Mouse (Mus musculus) embryonic facial prominence, embryonic 10.5 days (tissue): ENCODE measurements at regions not wholly inside any gene's neighbourhood (a gene's known extent, or its start where the extent isn't known, plus 50 kb on each side); places are given as distances from the start of the nearest gene placed in this dataset.

ENCODE experiments used
- DNase-seq: peaks from one replicate; pipeline ENCODE4 v3.0.0-alpha.2; 2017; ENCODE audit warnings: low spot score
- H3K27ac ChIP-seq: fragments of 300-500 bp; sonication (generic); replicated peaks from 2 replicates; pipeline ENCODE4 v1.5.1; 2016; ENCODE audit warnings: mild to moderate bottlenecking
- H3K27me3 ChIP-seq: fragments of 300-500 bp; sonication (generic); replicated peaks from 2 replicates; pipeline ENCODE4 v1.6.1; 2016; ENCODE audit warnings: low read depth, mild to moderate bottlenecking; ENCODE audit not compliant: poor library complexity, severe bottlenecking
- H3K36me3 ChIP-seq: fragments of 300-500 bp; sonication (generic); replicated peaks from 2 replicates; pipeline ENCODE4 v1.6.1; 2016; ENCODE audit warnings: mild to moderate bottlenecking, moderate library complexity
- H3K4me1 ChIP-seq: fragments of 300-500 bp; sonication (generic); 2 replicates; pipeline ENCODE4 v1.6.1; 2016
- H3K4me3 ChIP-seq: fragments of 300-500 bp; sonication (generic); 2 replicates; pipeline ENCODE4 v1.5.1; 2016; ENCODE audit warnings: mild to moderate bottlenecking, moderate library complexity
- H3K9me3 ChIP-seq: fragments of 300-500 bp; sonication (generic); 2 replicates; pipeline ENCODE4 v1.6.1; 2016; ENCODE audit warnings: mild to moderate bottlenecking
- WGBS: fragments of 180-500 bp; shearing (Covaris S2); methylation state at CpG from one replicate; pipeline ENCODE4 v1.1.7; 2016; 5-methylcytosine and 5-hydroxymethylcytosine counted together

DNA sequence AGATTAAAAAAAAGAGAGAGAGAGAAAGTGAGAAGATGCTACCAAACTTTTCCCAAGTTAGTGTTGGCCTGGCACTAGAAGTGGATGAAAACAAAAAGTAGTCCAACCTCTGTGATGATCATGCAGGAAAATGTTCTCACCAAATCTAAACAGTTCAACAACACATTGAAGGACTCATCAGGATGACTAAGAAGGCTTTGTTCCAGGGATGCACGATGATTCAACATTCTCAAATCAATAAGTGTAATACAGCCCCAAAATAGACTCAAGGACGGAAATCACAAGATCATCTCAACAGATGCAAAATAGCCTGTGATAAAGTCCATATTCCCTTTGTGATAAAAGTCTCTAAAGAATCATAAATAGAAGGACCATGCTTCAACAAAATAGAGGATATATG lies 106.3 kb downstream of the Cysltr2 start:
- Histone ChIP-seq H3K4me3 (no peak overlapping the region), H3K9me3 (no peaks in the 10 kb centered on the region), H3K4me1 (no peaks in the 10 kb centered on the region), H3K27me3 (no peaks in the 10 kb centered on the region), H3K36me3 (no peaks in the 10 kb centered on the region), H3K27ac (no peak overlapping the region)
- 86% methylated on average over 2 of the region's 2 CpGs for WGBS
- no peak for DNase-seq

DNA sequence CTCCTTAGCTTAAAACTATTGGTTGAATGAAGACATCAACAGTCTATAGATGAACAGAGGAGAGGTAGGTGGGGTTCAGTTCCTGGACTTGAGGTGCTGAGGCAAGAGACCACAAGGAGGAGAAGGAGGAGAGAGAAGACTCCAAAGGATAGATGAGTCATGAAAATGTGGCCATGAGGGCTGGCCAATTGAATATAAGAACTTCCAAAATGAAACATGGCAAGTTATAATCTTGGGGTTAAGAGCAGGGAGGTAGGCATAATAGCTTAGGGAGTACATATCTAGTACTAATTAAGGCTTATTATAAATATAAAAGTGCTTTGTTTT lies 109.9 kb downstream of the Cysltr2 start:
- no peak overlapping the region for H3K4me3 ChIP-seq
- H3K4me1 ChIP-seq: no peaks in the 10 kb centered on the region
- no peaks in the 10 kb centered on the region for H3K36me3 ChIP-seq
- no peak for DNase-seq
- H3K27ac ChIP-seq: no peak overlapping the region
- H3K9me3 ChIP-seq: no peaks in the 10 kb centered on the region
- H3K27me3 ChIP-seq: no peaks in the 10 kb centered on the region

DNA sequence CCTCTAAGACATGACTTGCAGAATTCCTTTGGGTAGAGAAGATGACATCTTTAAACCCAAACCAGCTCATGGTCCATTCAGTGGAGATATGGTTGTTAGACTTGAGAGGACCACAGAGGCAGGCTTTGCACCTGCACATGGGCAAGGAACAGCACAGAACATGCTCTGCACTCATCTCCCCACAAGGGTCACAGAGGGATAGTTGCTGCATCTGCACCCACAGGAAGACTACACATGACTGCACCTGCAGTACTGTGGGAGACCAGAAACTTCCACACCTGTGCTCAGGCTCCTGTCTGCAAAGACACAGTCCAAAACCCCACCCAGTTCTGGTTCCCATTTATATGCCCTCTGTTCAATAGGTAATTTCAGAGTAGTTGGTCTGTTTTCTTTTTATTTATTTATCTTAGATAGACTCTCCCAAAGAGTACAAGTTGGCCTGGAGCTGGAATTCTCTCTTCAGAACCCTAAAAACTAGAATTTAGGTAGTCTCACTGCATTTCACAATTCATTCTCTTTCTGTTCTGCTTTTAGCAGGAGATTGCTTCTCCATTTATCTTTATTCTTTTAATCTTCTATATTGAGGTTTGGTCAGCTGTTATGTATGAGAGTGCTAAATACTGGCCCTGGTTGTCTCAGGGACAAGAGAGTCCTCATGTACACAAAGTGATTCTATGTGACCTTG lies 110.4 kb downstream of the Cysltr2 start:
- no peaks in the 10 kb centered on the region for H3K27me3 ChIP-seq
- no peaks in the 10 kb centered on the region for H3K36me3 ChIP-seq
- DNase-seq: no peak
- H3K27ac ChIP-seq: no peak overlapping the region
- no peaks in the 10 kb centered on the region for H3K4me1 ChIP-seq
- H3K4me3 ChIP-seq: no peak overlapping the region
- H3K9me3 ChIP-seq: no peaks in the 10 kb centered on the region

DNA sequence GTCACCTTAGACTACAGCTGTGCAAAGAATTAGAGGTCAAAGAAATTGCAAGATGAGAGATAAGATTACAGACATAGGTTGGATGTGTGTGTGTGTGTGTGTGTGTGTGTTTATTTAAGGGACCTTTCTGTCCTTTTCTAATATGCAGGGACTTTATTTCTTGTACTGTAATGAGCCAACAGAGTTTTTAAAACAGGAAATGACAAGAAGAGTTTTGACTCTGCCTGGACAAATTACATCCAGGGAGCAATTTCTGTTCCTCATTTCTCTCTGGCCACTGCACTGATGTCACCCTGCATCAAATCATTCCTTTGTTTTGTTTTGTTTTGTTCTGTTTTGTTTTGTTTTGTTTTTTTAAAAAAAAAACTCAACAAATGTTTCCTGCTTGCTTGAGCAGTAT lies 115.3 kb downstream of the Cysltr2 start:
- no peak overlapping the region for H3K4me3 ChIP-seq
- H3K27ac ChIP-seq: no peak overlapping the region
- H3K27me3 ChIP-seq: no peaks in the 10 kb centered on the region
- H3K9me3 ChIP-seq: no peaks in the 10 kb centered on the region
- H3K4me1 ChIP-seq: no peaks in the 10 kb centered on the region
- H3K36me3 ChIP-seq: no peaks in the 10 kb centered on the region
- DNase-seq: no peak

DNA sequence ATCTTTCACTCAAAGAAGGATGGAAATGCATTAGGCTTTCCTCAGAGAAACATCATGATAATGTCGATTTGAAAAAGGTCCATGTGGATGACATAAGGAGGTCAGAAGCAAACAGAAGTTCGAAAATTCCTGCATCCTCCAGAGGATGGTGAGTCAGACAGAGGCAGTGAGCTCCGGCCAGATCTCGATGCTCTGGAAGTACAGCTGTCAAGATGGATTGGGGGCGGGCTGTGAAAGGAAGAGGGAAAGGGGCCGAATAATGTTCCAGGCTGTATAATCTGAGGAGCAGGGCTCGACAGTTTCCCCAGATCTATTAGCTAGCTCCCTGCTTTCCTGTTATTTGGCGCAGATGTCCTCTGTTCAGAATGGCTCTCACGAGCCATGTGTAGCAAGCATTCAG lies 116.6 kb downstream of the Cysltr2 start:
- no peaks in the 10 kb centered on the region for H3K9me3 ChIP-seq
- H3K4me3 ChIP-seq: no peak overlapping the region
- H3K4me1 ChIP-seq: no peaks in the 10 kb centered on the region
- no peaks in the 10 kb centered on the region for H3K27me3 ChIP-seq
- no peaks in the 10 kb centered on the region for H3K36me3 ChIP-seq
- WGBS: 73% methylated on average over 9 of the region's 9 CpGs
- H3K27ac ChIP-seq: no peak overlapping the region
- DNase-seq: no peak

DNA sequence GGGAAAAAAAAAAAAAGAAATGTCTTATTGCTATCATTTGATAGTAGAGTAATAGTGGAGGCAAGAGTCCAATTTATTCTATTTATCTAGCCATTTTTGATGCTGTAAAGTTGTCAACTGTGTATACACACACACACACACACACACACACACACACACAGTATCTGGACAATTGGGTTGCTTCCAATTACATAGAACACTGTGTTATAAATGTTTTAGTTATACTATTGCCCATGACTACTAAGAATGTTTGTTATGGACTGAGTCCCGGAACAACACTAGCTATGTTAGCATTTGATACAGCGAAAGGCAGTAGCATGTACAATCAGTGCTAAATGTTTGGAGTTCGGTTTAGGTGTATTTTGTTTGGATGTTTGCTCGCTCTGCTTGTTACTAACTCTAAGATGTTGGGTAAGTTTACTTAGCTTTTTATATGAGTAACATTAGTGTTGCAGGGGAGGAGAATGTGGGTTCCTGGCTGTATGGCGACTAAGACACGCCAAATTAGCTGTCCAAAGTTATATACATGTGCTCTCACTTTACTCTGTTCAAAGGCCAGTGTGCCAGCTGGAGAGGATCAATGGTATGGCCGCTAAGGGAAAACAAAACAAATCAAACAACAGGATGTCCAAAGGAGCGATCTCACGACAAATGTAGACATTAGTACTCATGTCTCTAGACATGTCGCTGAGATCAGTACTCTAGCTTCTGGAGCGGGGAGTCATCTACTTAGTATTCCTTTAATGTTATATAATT lies 147.6 kb downstream of the Cysltr2 start:
- no peaks in the 10 kb centered on the region for H3K27me3 ChIP-seq
- H3K9me3 ChIP-seq: no peaks in the 10 kb centered on the region
- no peak overlapping the region for H3K4me3 ChIP-seq
- H3K4me1 ChIP-seq: no peaks in the 10 kb centered on the region
- 86% methylated on average over 11 of the region's 11 CpGs for WGBS
- DNase-seq: no peak
- no peak overlapping the region for H3K27ac ChIP-seq
- H3K36me3 ChIP-seq: no peaks in the 10 kb centered on the region

DNA sequence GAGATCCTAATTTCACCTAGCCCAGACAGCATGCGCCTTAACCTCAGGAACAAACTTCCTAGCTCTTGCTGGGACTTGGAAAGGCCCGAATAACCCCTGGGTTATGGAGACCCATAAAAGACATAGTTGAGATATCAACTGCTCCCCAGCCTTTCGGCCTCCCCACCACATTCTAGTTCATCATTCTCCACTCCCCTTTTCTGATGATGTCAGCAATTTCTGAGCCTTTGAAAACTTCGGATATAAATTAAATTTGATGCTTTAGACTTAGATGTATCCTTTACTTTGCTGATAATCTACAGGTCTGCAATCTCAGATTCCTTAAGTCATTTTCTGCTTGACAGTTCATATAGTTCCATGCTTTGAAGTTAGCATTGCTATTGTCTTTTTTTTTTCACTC lies 149.3 kb downstream of the Cysltr2 start:
- Histone ChIP-seq H3K9me3 (no peaks in the 10 kb centered on the region), H3K27me3 (no peaks in the 10 kb centered on the region), H3K36me3 (no peaks in the 10 kb centered on the region), H3K4me3 (no peak overlapping the region), H3K4me1 (no peaks in the 10 kb centered on the region), H3K27ac (no peak overlapping the region)
- 96% methylated on average over 4 of the region's 4 CpGs for WGBS
- DNase-seq: no peak

DNA sequence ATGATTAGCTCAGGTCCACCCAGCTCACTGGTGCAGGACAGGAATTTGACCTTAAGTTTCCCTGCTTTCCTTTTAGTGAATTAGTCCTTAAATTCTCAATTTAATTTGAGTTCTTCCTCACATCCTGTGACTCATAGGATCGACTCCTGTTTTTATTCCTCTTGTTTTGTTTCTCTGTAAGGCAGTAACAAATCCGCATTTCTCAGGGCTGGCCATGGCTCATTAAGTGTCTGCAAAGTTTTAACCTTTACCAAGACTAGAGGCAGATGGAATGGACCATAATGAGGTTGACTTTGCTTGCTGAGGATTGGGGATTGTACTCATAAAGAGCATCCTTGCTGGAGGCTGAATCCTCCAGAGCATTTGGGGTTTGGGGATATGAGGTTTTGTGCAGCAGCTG lies 156.6 kb downstream of the Cysltr2 start:
- H3K27ac ChIP-seq: no peak overlapping the region
- no peaks in the 10 kb centered on the region for H3K27me3 ChIP-seq
- no peaks in the 10 kb centered on the region for H3K36me3 ChIP-seq
- H3K4me1 ChIP-seq: peaks cover 3% of the 10 kb centered on the region; the same call in 1 of the 2 replicates
- H3K4me3 ChIP-seq: no peak overlapping the region
- H3K9me3 ChIP-seq: no peaks in the 10 kb centered on the region
- 71% methylated on average over 2 of the region's 2 CpGs for WGBS
- no peak for DNase-seq

DNA sequence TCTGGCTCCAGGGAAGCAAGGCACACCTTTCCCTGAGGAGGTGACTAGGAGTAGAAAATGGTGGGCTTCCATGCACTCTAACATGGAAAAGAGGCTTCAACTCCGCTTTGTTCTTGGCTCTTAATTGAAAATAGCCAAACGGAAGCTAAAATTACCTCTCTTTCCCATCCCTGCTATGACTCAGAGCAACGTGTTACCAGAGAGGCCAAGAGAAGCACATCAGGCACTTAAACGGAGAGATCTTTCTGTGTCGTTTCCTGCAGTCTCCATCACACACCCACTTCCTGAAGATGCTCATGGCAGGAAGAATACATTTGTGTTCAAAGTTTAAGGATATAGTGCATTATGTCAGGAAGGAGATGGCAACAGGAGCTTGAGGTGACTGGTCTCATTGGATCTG lies 159.3 kb downstream of the Cysltr2 start:
- Histone ChIP-seq H3K36me3 (no peaks in the 10 kb centered on the region), H3K27ac (no peak overlapping the region), H3K27me3 (no peaks in the 10 kb centered on the region), H3K4me3 (no peak overlapping the region), H3K9me3 (no peaks in the 10 kb centered on the region), H3K4me1 (peaks cover 8% of the 10 kb centered on the region; the same call in 1 of the 2 replicates)
- whole genome bisulfite sequencing: 77% methylated on average over 5 of the region's 5 CpGs
- no peak for DNase-seq

DNA sequence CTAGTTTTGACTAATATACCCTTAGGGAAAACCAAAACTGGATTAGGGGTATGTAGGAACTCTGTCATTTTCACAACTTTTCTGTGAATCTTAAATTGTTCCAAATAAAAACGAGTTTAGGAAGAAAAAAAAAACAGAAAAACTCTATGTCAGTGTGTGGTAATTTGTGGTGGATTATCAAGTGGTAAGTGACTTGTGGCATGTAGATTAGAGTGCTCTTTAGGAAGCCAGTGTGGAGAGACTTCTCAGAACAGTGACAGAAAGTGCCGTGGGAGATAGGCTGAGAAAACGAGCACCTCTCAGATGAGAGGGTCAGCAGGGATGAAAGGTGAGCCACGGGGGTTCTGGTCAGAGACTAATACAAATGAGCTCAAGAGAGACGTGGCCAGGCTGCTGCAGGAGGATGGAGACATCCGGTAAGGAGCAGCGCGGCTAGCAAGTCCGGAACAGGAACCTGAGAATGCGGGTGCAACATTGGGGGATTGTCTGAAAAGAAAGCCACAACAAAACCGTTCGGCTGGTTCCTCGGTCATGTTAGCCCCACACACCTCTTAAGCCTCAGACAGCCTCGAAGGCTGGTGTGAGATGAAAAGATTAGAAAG lies 161.3 kb downstream of the Cysltr2 start:
- 42% methylated on average over 14 of the region's 14 CpGs for WGBS
- DNase-seq: peak; percentile 20
- Histone ChIP-seq H3K27me3 (no peaks in the 10 kb centered on the region), H3K27ac (no peak overlapping the region), H3K9me3 (no peaks in the 10 kb centered on the region), H3K4me3 (no peak overlapping the region), H3K4me1 (peaks cover 8% of the 10 kb centered on the region; the same call in 1 of the 2 replicates), H3K36me3 (no peaks in the 10 kb centered on the region)

DNA sequence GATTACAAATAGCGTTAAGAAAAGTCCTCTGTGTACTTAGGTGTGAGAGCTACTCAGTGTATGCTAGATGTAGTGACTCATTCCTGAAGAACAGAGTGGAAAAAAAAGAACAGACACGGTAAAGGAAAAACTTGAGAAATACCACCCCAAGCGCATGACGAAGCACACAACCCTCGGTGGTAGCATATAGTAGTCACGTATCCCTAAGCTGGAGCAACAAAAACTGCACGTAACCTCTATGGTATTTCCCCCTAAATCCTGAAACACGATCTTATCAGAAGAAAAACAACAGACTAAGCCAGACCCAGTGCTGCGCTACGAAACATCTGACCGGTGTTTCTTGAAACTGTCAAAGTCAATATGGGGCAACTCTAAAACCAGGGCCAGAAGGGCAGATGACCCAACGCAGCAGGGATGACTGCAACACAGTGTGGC lies 162.0 kb downstream of the Cysltr2 start:
- H3K27ac ChIP-seq: no peak overlapping the region
- no peaks in the 10 kb centered on the region for H3K36me3 ChIP-seq
- peak; percentile 29 for DNase-seq
- no peak overlapping the region for H3K4me3 ChIP-seq
- peaks cover 8% of the 10 kb centered on the region; the same call in 1 of the 2 replicates for H3K4me1 ChIP-seq
- 50% methylated on average over 12 of the region's 12 CpGs for WGBS
- H3K27me3 ChIP-seq: no peaks in the 10 kb centered on the region
- H3K9me3 ChIP-seq: no peaks in the 10 kb centered on the region

DNA sequence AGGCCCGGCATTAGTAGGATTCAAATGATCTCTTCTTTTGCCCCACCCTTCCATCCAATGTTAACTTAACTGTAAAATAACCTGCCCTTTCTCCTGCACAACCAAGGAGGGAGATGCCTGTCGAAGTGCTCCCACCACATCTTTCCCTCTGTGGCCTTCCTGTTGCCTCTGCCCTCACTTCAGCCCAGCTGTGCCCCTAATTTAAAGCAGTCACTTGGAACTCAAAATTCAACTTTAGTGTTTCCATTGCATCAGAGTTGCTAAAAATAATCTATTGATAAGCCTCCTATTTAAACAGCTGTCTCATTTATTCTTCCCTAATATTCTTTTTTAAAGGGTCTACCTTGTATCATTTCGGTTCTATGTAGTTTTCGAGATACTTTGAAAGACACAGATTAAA lies 163.1 kb downstream of the Cysltr2 start:
- DNase-seq: no peak
- Histone ChIP-seq H3K4me1 (peaks cover 8% of the 10 kb centered on the region; the same call in 1 of the 2 replicates), H3K9me3 (no peaks in the 10 kb centered on the region), H3K36me3 (no peaks in the 10 kb centered on the region), H3K4me3 (no peak overlapping the region), H3K27ac (no peak overlapping the region), H3K27me3 (no peaks in the 10 kb centered on the region)
- WGBS: 80% methylated on average over 4 of the region's 4 CpGs

DNA sequence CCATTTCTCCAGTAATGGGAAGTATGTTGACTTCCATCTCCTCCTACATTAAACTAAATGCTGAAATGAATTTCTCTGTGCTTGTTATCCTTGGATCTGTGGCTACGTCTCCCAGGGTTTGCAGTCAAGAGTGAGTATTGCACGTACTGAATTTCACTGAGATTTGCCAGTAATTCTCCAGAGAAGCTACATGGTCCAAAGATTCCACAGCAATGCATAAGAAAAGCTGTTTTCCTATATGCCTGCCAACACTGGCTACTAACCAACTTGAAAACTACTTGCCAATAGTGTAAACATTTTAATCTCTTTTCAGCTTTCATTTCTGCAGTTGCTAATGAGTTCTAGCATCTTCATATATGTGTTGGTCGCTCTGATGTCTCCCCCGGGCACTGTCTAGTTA lies 164.4 kb downstream of the Cysltr2 start:
- peaks cover 8% of the 10 kb centered on the region; the same call in 1 of the 2 replicates for H3K4me1 ChIP-seq
- no peak overlapping the region for H3K27ac ChIP-seq
- no peaks in the 10 kb centered on the region for H3K27me3 ChIP-seq
- H3K9me3 ChIP-seq: no peaks in the 10 kb centered on the region
- DNase-seq: no peak
- 93% methylated on average over 4 of the region's 4 CpGs for WGBS
- no peaks in the 10 kb centered on the region for H3K36me3 ChIP-seq
- H3K4me3 ChIP-seq: no peak overlapping the region
